Mouse (Mus musculus) 3134 (cell line): ENCODE results near the gene Dbx1.

ENCODE experiments used
- DNase-seq: peaks from one replicate; pipeline ENCODE4 v3.0.0-alpha.2; 2011; ENCODE audit warnings: low spot score; ENCODE audit not compliant: insufficient read length; ENCODE audit errors: extremely low read depth

Dbx1 gene

GRCm38 (mm10) chr7:49633375-49633956, 3.2 kb downstream of the Dbx1 start:
- DNase-seq, result no peak

GRCm38 (mm10) chr7:49632391-49632790, 4.3 kb downstream of the Dbx1 start:
- DNase-seq, result no peak

GRCm38 (mm10) chr7:49631885-49632284, 4.8 kb downstream of the Dbx1 start:
- no peak for DNase-seq

- no peak for DNase-seq
These were observed 16.5 kb downstream of the Dbx1 start for GRCm38 (mm10) chr7:49620160-49620559.

- no peak for DNase-seq
These were observed 19.6 kb downstream of the Dbx1 start for GRCm38 (mm10) chr7:49617087-49617486.

GRCm38 (mm10) chr7:49616258-49616735, 20.4 kb downstream of the Dbx1 start:
- no peak for DNase-seq

- DNase-seq, result no peak
These were observed 31.5 kb downstream of the Dbx1 start for GRCm38 (mm10) chr7:49604965-49605795.

- no peak for DNase-seq
These were observed 32.4 kb downstream of the Dbx1 start for GRCm38 (mm10) chr7:49604244-49604643.

- peak; percentile 74 for DNase-seq
These were observed 35.3 kb downstream of the Dbx1 start for GRCm38 (mm10) chr7:49601191-49601975.

- DNase-seq, result no peak
These were observed 36.7 kb downstream of the Dbx1 start for GRCm38 (mm10) chr7:49599950-49600349.

GRCm38 (mm10) chr7:49598225-49598624, 38.4 kb downstream of the Dbx1 start:
- no peak for DNase-seq

GRCm38 (mm10) chr7:49597776-49598175, 38.9 kb downstream of the Dbx1 start:
- DNase-seq, result no peak

GRCm38 (mm10) chr7:49589635-49590034, 47.0 kb downstream of the Dbx1 start:
- no peak for DNase-seq

- DNase-seq, result no peak
These were observed 50.0 kb downstream of the Dbx1 start for GRCm38 (mm10) chr7:49586530-49587120.

- no peak for DNase-seq
These were observed 53.5 kb downstream of the Dbx1 start for GRCm38 (mm10) chr7:49583176-49583575.

- DNase-seq, result no peak
These were observed 54.1 kb downstream of the Dbx1 start for GRCm38 (mm10) chr7:49582551-49582950.

- DNase-seq, result no peak
These were observed 54.7 kb downstream of the Dbx1 start for GRCm38 (mm10) chr7:49581951-49582350.
